Mouse (Mus musculus): ENCODE measurements around the gene Krtap1-3. TPM values are rescaled to one million over a fixed set of nuclear protein-coding genes. Genes with fewer than 3 reads are reported as not detected.
"Not testable (repeated sequence)": the region's sequence is repeated elsewhere in the genome, so short reads cannot be mapped to it uniquely, and the experiment has no call there.

Gene Krtap1-3
- polyA plus RNA-seq, 1 experiment from 2014 or later = not detected

DNA sequence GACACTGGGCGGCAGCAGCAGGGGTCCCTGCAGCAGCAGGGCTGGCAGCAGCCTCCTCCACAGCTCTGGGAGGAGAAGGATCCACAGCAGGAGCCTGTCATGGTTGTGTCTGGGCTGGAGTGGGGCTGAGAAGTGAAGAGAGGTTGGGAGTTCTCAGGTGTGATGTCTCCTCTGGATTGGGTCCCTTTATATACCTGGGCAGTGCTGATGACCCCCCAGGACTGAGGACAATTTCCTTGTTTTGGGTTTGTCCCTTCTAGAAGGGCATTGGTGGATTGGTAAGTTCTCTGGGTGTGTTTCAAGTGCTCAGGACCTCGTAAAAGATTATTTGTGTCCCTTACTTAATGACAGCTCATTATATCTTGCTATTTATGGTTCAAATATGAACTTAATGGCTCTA is 18.9 kb upstream of the Krtap1-3 start, which contains the start of gene Gm11937:
Gene Gm11937 (minus strand): TSS at position 101 of the 400 bp plus-strand sequence.
- not testable (repeated sequence) for H3K27ac ChIP-seq (ENCODE audit: low read depth, low read length); DNase-seq (ENCODE audit: low spot score); H3K9ac ChIP-seq (ENCODE audit: low read length); H3K9me3 ChIP-seq (ENCODE audit: control insufficient read depth, low read length); H3K4me1 ChIP-seq (ENCODE audit: control insufficient read depth, insufficient read depth, low read length); H3K4me2 ChIP-seq (ENCODE audit: low read depth); ATAC-seq (ENCODE audit: insufficient read depth, low FRiP score, low TSS enrichment); H3K4me3 ChIP-seq (ENCODE audit: low read depth, low read length); H3K36me3 ChIP-seq (ENCODE audit: control insufficient read depth, insufficient read depth, low read length); H3K27me3 ChIP-seq (ENCODE audit: control insufficient read depth, insufficient read depth, low read length)
- 76% methylated on average over 1 of the region's 2 CpGs for WGBS

DNA sequence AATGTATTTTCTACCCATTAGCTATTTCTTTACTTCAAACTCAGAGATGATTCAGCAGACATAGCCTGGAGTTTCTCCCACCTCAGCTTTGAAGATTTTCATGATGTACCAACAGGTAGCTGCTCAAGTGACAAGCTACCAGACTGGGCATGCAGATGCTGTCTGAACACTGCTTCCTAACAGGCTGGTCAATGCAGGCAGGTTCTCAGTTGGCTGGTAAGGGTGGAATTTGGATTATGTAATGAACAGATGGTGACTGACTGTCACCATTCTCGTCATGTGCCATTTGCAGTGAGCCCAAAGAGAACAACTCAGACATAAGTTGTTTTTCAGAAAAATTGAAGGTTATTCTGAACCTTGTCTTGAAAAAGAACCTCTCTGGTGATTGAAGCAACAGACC is 18.0 kb upstream of the Krtap1-3 start:
- Histone ChIP-seq H3K4me3 (ENCODE audit: low read depth, low read length) (no peak overlapping the region), H3K27ac (ENCODE audit: low read depth, low read length) (no peak overlapping the region), H3K4me1 (ENCODE audit: control insufficient read depth, insufficient read depth, low read length) (no peaks in the 10 kb centered on the region), H3K4me2 (ENCODE audit: low read depth) (no peak overlapping the region), H3K9me3 (ENCODE audit: control insufficient read depth, low read length) (no peaks in the 10 kb centered on the region), H3K36me3 (ENCODE audit: control insufficient read depth, insufficient read depth, low read length) (no peaks in the 10 kb centered on the region), H3K9ac (ENCODE audit: low read length) (no peak overlapping the region), H3K27me3 (ENCODE audit: control insufficient read depth, insufficient read depth, low read length) (no peaks in the 10 kb centered on the region)
- DNase-seq (ENCODE audit: low spot score) (no peak), ATAC-seq (ENCODE audit: insufficient read depth, low FRiP score, low TSS enrichment) (no peak)
- 78% methylated on average over 1 of the region's 1 CpGs for whole genome bisulfite sequencing

DNA sequence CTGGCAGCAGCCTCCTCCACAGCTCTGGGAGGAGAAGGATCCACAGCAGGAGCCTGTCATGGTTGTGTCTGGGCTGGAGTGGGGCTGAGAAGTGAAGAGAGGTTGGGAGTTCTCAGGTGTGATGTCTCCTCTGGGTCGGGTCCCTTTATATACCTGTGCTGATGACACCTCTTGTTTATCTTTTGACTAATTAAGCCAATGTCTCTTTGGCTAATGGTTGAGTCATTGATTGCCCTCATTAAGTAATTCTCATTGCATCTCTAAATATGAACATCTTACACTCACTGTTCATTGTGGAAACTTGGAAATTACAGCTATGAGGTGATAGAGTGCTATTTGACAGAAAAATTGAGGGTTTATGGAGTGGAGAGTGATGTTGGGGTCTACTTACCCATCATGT is 12.1 kb upstream of the Krtap1-3 start, which contains the start of gene Gm11938:
Gene Gm11938 (minus strand): TSS at position 101 of the 400 bp plus-strand sequence.
- H3K9ac ChIP-seq (ENCODE audit: low read length); DNase-seq (ENCODE audit: low spot score); H3K4me1 ChIP-seq (ENCODE audit: control insufficient read depth, insufficient read depth, low read length); H3K4me3 ChIP-seq (ENCODE audit: low read depth, low read length); H3K27me3 ChIP-seq (ENCODE audit: control insufficient read depth, insufficient read depth, low read length); H3K4me2 ChIP-seq (ENCODE audit: low read depth); H3K27ac ChIP-seq (ENCODE audit: low read depth, low read length); H3K36me3 ChIP-seq (ENCODE audit: control insufficient read depth, insufficient read depth, low read length); H3K9me3 ChIP-seq (ENCODE audit: control insufficient read depth, low read length); ATAC-seq (ENCODE audit: insufficient read depth, low FRiP score, low TSS enrichment): not testable (repeated sequence)
- WGBS = 69% methylated on average over 1 of the region's 1 CpGs

DNA sequence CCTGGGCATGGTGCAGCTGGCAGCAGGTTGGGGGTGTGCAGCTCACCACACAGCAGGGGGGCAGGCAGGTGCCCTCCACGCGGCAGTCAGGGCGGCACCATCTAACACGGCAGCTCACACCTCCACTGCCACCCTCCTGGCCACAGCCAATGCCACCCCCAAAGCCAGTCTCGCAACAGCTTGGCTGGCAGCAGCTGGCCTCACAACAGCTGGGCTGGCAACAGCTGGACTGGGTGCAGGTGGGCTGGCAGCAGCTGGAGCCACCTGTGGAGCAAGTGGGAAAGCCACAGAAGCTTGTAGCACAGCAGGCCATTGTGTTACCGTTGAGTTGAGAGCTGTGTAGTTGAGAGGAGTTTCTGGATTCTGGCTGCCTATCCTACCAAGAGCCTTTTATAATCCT is 6.6 kb upstream of the Krtap1-3 start, which contains the start of gene Krtap9-3:
Gene Krtap9-3 (minus strand): TSS at position 364 of the 400 bp plus-strand sequence.
- H3K4me3 ChIP-seq (ENCODE audit: low read depth, low read length); H3K9me3 ChIP-seq (ENCODE audit: control insufficient read depth, low read length); DNase-seq (ENCODE audit: low spot score); ATAC-seq (ENCODE audit: insufficient read depth, low FRiP score, low TSS enrichment); H3K27me3 ChIP-seq (ENCODE audit: control insufficient read depth, insufficient read depth, low read length); H3K9ac ChIP-seq (ENCODE audit: low read length); H3K27ac ChIP-seq (ENCODE audit: low read depth, low read length); H3K4me1 ChIP-seq (ENCODE audit: control insufficient read depth, insufficient read depth, low read length); H3K4me2 ChIP-seq (ENCODE audit: low read depth); H3K36me3 ChIP-seq (ENCODE audit: control insufficient read depth, insufficient read depth, low read length): not testable (repeated sequence)
- WGBS = 84% methylated on average over 6 of the region's 6 CpGs

DNA sequence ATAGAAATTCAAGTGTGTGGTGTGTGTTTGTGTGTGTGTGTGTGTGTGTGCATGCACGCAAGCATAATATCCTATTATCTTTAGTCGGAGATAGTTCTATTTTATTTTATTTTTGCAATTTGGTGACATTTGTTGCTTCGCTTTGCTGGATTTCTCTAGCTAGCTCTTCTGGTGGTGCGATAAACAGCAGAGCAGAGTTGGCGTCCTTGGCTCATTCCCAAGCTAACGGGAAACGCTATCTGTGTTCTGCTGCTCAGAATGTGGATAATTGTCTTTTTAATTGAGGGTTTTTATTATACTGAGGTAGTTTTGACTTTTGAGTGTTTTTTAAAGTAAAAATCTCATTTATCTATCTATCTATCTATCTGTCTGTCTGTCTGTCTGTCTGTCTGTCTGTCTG is 6.0 kb downstream of the Krtap1-3 start:
- no peaks in the 10 kb centered on the region for H3K36me3 ChIP-seq (ENCODE audit: control insufficient read depth, insufficient read depth, low read length)
- ATAC-seq (ENCODE audit: insufficient read depth, low FRiP score, low TSS enrichment) = no peak
- H3K9ac ChIP-seq (ENCODE audit: low read length) = no peak overlapping the region
- H3K27me3 ChIP-seq (ENCODE audit: control insufficient read depth, insufficient read depth, low read length) = no peaks in the 10 kb centered on the region
- no peak overlapping the region for H3K27ac ChIP-seq (ENCODE audit: low read depth, low read length)
- no peaks in the 10 kb centered on the region for H3K9me3 ChIP-seq (ENCODE audit: control insufficient read depth, low read length)
- whole genome bisulfite sequencing = 97% methylated on average over 7 of the region's 7 CpGs
- no peak overlapping the region for H3K4me3 ChIP-seq (ENCODE audit: low read depth, low read length)
- H3K4me1 ChIP-seq (ENCODE audit: control insufficient read depth, insufficient read depth, low read length) = no peaks in the 10 kb centered on the region
- no peak overlapping the region for H3K4me2 ChIP-seq (ENCODE audit: low read depth)
- DNase-seq (ENCODE audit: low spot score) = no peak

DNA sequence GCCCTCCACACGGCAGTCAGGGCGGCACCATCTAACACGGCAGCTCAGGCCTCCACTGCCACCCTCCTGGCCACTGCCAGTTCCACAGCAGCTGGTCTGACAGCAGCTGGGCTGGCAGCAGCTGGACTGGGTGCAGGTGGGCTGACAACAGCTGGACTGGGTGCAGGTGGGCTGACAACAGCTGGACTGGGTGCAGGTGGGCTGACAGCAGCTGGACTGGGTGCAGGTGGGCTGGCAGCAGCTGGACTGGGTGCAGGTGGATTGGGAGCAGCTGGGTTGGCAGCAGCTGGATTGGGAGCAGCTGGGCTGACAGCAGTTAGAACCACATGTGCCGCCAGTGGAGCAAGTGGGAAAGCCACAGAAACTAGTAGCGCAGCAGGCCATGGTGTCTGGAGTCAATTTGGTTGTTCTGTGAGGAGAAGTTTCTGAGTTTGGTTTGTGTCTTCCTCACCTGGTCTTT is 7.9 kb downstream of the Krtap1-3 start, which contains the start of gene Krtap1-4:
Gene Krtap1-4 (minus strand): TSS at position 410 of the 460 bp plus-strand sequence.
- H3K27ac ChIP-seq (ENCODE audit: low read depth, low read length) = no peak within 1 kb of the TSS
- no peak within 1 kb of the TSS for H3K4me3 ChIP-seq (ENCODE audit: low read depth, low read length)
- 78% methylated on average over 5 of the region's 5 CpGs for WGBS
- H3K9ac ChIP-seq (ENCODE audit: low read length) = no peak within 1 kb of the TSS
- no peaks in the 10 kb centered on the region for H3K27me3 ChIP-seq (ENCODE audit: control insufficient read depth, insufficient read depth, low read length)
- DNase-seq (ENCODE audit: low spot score) = no peak
- no peak within 1 kb of the TSS for H3K4me2 ChIP-seq (ENCODE audit: low read depth)
- no peaks in the 10 kb centered on the region for H3K4me1 ChIP-seq (ENCODE audit: control insufficient read depth, insufficient read depth, low read length)
- no peaks in the 10 kb centered on the region for H3K9me3 ChIP-seq (ENCODE audit: control insufficient read depth, low read length)
- ATAC-seq (ENCODE audit: insufficient read depth, low FRiP score, low TSS enrichment) = no peak
- H3K36me3 ChIP-seq (ENCODE audit: control insufficient read depth, insufficient read depth, low read length) = no peaks in the 10 kb centered on the region

DNA sequence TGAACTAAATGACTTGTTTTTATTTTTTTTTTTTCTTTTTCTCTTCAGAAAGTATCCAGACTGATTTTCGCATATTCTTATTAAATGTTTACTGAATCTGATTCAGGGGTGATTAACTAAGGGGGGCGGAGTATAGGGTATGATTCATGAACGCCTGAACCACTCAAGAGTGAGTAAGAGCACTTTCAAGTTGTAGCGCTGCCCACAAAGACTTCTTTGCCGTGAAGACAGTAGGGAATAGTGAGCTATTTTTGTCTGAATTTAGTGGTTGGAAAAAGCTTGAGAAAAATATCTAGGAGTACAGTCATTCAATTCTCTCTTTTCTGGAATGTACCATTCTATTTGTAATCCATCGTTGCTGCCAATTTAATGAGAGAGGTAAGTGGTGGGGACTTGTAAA is 9.6 kb downstream of the Krtap1-3 start:
- no peak for DNase-seq (ENCODE audit: low spot score)
- no peaks in the 10 kb centered on the region for H3K4me1 ChIP-seq (ENCODE audit: control insufficient read depth, insufficient read depth, low read length)
- 85% methylated on average over 6 of the region's 6 CpGs for WGBS
- no peaks in the 10 kb centered on the region for H3K9me3 ChIP-seq (ENCODE audit: control insufficient read depth, low read length)
- H3K27ac ChIP-seq (ENCODE audit: low read depth, low read length) = no peak overlapping the region
- H3K4me3 ChIP-seq (ENCODE audit: low read depth, low read length) = no peak overlapping the region
- no peak overlapping the region for H3K9ac ChIP-seq (ENCODE audit: low read length)
- H3K4me2 ChIP-seq (ENCODE audit: low read depth) = no peak overlapping the region
- no peaks in the 10 kb centered on the region for H3K36me3 ChIP-seq (ENCODE audit: control insufficient read depth, insufficient read depth, low read length)
- H3K27me3 ChIP-seq (ENCODE audit: control insufficient read depth, insufficient read depth, low read length) = no peaks in the 10 kb centered on the region
- ATAC-seq (ENCODE audit: insufficient read depth, low FRiP score, low TSS enrichment) = no peak

DNA sequence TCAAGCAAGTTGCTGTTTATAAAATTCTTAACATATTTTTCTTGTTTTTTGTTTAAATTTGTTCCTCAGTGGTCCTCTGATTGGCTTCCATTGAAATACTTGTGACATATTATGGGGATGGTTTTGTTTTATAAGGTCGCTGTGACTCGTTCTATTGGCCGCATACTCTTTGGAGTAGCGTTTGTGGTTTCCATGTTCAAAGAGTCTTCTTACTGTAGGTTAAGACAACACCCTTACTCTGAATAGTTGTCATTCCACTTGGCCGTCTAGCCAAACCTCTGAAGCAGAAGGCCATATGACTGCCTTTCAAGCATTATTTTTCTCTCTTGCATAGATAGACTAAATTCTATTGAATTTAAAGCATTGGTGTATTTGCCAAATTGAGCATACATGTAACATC is 10.1 kb downstream of the Krtap1-3 start:
- Histone ChIP-seq H3K4me3 (ENCODE audit: low read depth, low read length) (no peak overlapping the region), H3K9ac (ENCODE audit: low read length) (no peak overlapping the region), H3K27me3 (ENCODE audit: control insufficient read depth, insufficient read depth, low read length) (no peaks in the 10 kb centered on the region), H3K9me3 (ENCODE audit: control insufficient read depth, low read length) (no peaks in the 10 kb centered on the region), H3K4me1 (ENCODE audit: control insufficient read depth, insufficient read depth, low read length) (no peaks in the 10 kb centered on the region), H3K4me2 (ENCODE audit: low read depth) (no peak overlapping the region), H3K36me3 (ENCODE audit: control insufficient read depth, insufficient read depth, low read length) (no peaks in the 10 kb centered on the region), H3K27ac (ENCODE audit: low read depth, low read length) (no peak overlapping the region)
- ATAC-seq (ENCODE audit: insufficient read depth, low FRiP score, low TSS enrichment) (no peak), DNase-seq (ENCODE audit: low spot score) (no peak)
- WGBS = 92% methylated on average over 5 of the region's 5 CpGs

DNA sequence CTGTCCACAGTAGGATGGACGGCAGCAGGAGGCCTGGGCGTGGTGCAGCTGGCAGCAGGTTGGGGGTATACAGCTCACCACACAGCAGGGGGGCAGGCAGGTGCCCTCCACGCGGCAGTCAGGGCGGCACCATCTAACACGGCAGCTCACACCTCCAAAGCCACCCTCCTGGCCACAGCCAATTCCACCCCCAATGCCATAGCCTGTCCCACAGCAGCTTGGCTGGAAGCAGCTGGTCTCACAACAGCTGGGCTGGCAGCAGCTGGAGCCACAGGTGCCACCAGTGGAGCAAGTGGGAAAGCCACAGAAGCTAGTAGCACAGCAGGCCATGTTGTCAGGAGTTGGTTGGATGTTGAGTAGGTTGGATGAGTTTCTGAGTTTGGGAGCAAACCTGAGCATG is 10.5 kb downstream of the Krtap1-3 start, which contains the start of gene Krtap1-5:
Gene Krtap1-5 (minus strand): TSS at position 381 of the 400 bp plus-strand sequence.
- no peaks in the 10 kb centered on the region for H3K4me1 ChIP-seq (ENCODE audit: control insufficient read depth, insufficient read depth, low read length)
- H3K9ac ChIP-seq (ENCODE audit: low read length) = no peak within 1 kb of the TSS
- H3K36me3 ChIP-seq (ENCODE audit: control insufficient read depth, insufficient read depth, low read length) = no peaks in the 10 kb centered on the region
- WGBS = 84% methylated on average over 6 of the region's 6 CpGs
- ATAC-seq (ENCODE audit: insufficient read depth, low FRiP score, low TSS enrichment) (no peak), DNase-seq (ENCODE audit: low spot score) (no peak)
- H3K27ac ChIP-seq (ENCODE audit: low read depth, low read length) = no peak within 1 kb of the TSS
- no peak within 1 kb of the TSS for H3K4me2 ChIP-seq (ENCODE audit: low read depth)
- H3K4me3 ChIP-seq (ENCODE audit: low read depth, low read length) = no peak within 1 kb of the TSS
- H3K27me3 ChIP-seq (ENCODE audit: control insufficient read depth, insufficient read depth, low read length) = no peaks in the 10 kb centered on the region
- H3K9me3 ChIP-seq (ENCODE audit: control insufficient read depth, low read length) = no peaks in the 10 kb centered on the region
